Mouse (Mus musculus): ENCODE results near the gene Swap70. TPM values are rescaled to one million over a fixed set of nuclear protein-coding genes. Genes with fewer than 3 reads are reported as not detected.

Gene Swap70
- 10.0 and 11.0 TPM in 2 replicates for polyA plus RNA-seq (2015; fragmentation: Nextera tagmentation; extraction: Ambion mirVana)

DNA sequence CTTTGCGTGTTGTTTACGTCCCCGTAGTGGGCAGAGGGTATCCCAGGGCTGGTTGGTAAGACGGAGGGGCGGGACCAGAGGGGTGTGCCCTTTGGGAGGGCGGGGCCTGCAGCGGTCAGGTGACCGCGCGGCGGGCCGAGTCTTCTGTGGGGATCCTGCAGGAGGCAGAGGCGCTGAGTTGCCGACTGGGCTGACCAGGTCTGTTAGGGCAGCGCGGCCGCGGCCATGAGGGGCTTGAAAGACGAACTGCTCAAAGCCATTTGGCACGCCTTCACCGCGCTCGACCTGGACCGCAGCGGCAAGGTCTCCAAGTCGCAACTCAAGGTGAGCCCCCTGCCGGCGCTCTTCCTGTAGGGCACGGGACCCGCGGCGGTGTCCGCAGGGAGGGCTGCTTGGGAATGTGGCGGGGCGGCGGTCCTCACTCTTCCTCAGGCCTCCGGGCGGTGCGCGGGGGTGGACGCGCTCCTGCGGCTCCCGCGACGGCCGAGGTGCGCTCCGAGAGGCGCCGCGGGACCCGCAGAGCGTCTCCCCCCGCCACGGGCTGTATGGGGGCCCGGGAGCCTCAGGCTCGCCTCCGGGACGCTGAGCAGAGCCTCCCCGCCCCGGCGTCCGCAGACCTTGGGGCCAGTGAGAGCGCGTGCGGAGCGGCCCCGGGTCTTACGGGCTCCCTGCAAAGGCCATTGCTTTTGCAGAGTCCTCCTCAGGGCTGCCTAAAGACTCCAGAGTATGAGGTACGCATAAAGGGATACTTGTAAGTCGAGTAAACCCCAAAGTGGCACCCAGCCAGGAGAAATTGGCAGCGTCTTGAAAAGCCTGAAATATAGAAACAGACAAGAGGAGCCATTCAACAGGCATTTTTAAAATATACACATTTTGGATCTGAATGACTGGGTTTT lies at the start of gene Swap70:
Swap70 (plus strand) TSS at position 126 of the 896 bp plus-strand sequence.

Other genes with a start within 250 kb of the Swap70 start
- gene Tmem41b, start 234.8 kb upstream of the Swap70 start, polyA plus RNA-seq (2015; fragmentation: Nextera tagmentation; extraction: Ambion mirVana): 52.0 and 71.6 TPM in 2 replicates
- 24.8 and 26.5 TPM in 2 replicates for gene Ipo7, start 203.4 kb upstream of the Swap70 start, polyA plus RNA-seq (2015; fragmentation: Nextera tagmentation; extraction: Ambion mirVana)
- 7.2 and 9.7 TPM in 2 replicates for gene Zfp143, start 160.5 kb upstream of the Swap70 start, polyA plus RNA-seq (2015; fragmentation: Nextera tagmentation; extraction: Ambion mirVana)
- gene Wee1, start 99.7 kb upstream of the Swap70 start, polyA plus RNA-seq (2015; fragmentation: Nextera tagmentation; extraction: Ambion mirVana): 5.6 and 7.6 TPM in 2 replicates

All from urinary bladder, postnatal 0 days (tissue).